Mouse (Mus musculus) myocyte (in vitro differentiated cells): ENCODE measurements at regions not wholly inside any gene's neighbourhood (a gene's known extent, or its start where the extent isn't known, plus 50 kb on each side); places are given as distances from the start of the nearest gene placed in this dataset.

Source experiments
- H3K27me3 ChIP-seq: one replicate; pipeline ENCODE4 v1.6.1; 2011; ENCODE audit not compliant: control insufficient read depth, insufficient read depth, insufficient read length
- H3K36me3 ChIP-seq: one replicate; pipeline ENCODE4 v1.6.1; 2011; ENCODE audit not compliant: control insufficient read depth, insufficient read depth
- H3K4me2 ChIP-seq: one replicate; pipeline ENCODE4 v1.6.1; 2011; ENCODE audit warnings: low read depth, control low read depth
- H3K4me3 ChIP-seq: one replicate; pipeline ENCODE4 v1.5.1; 2011; ENCODE audit warnings: mild to moderate bottlenecking, control low read depth, moderate library complexity
- H3K79me2 ChIP-seq: one replicate; pipeline ENCODE4 v1.6.1; 2011; ENCODE audit not compliant: control insufficient read depth, insufficient read depth
- H3ac ChIP-seq: one replicate; pipeline ENCODE4 v1.6.1; 2011; ENCODE audit not compliant: control insufficient read depth, insufficient read length
- CEBPB ChIP-seq: IDR thresholded peaks from 2 replicates; pipeline ENCODE4 v1.6.1; 2011; ENCODE audit warnings: mild to moderate bottlenecking, moderate library complexity; ENCODE audit not compliant: poor library complexity, insufficient read depth, severe bottlenecking
- E2F4 ChIP-seq: IDR thresholded peaks from one replicate; pipeline ENCODE4 v1.6.1; 2011; ENCODE audit warnings: mild to moderate bottlenecking, control low read depth, moderate library complexity; ENCODE audit not compliant: insufficient read depth
- MAX ChIP-seq: IDR thresholded peaks from one replicate; pipeline ENCODE4 v1.6.1; 2011; ENCODE audit warnings: low read depth, mild to moderate bottlenecking, control low read depth
- MYOD1 ChIP-seq, 3 experiments: IDR thresholded peaks; one replicate each; pipeline ENCODE4 v1.6.1; 2011; ENCODE audit warnings: control low read depth in 2 of 3, low read depth in 2 of 3, mild to moderate bottlenecking in 2 of 3, moderate library complexity in 1 of 3; ENCODE audit not compliant: insufficient read length in 2 of 3, control insufficient read depth in 1 of 3
- MYOG ChIP-seq, 3 experiments: IDR thresholded peaks; one replicate each; pipeline ENCODE4 v1.6.1; 2011; ENCODE audit warnings: control low read depth in 2 of 3, low read depth in 2 of 3, mild to moderate bottlenecking in 2 of 3; ENCODE audit not compliant: insufficient read length in 2 of 3, control insufficient read depth in 1 of 3, insufficient read depth in 1 of 3
- POLR2A ChIP-seq: IDR thresholded peaks from one replicate; pipeline ENCODE4 v1.6.1; 2011; ENCODE audit warnings: low read depth, mild to moderate bottlenecking, control low read depth, moderate library complexity; ENCODE audit not compliant: insufficient read length
- POLR2AphosphoS2 ChIP-seq: IDR thresholded peaks from one replicate; pipeline ENCODE4 v1.6.1; 2011; ENCODE audit warnings: low read depth, control low read depth; ENCODE audit not compliant: insufficient read length
- REST ChIP-seq: IDR thresholded peaks from one replicate; pipeline ENCODE4 v1.6.1; 2011; ENCODE audit warnings: mild to moderate bottlenecking, control low read depth, moderate library complexity; ENCODE audit not compliant: insufficient read depth, insufficient read length
- SRF ChIP-seq: IDR thresholded peaks from one replicate; pipeline ENCODE4 v1.6.1; 2011; ENCODE audit warnings: low read depth; ENCODE audit not compliant: control insufficient read depth, insufficient read length
- TCF12 ChIP-seq: IDR thresholded peaks from one replicate; pipeline ENCODE4 v1.6.1; 2011; ENCODE audit warnings: mild to moderate bottlenecking, control low read depth; ENCODE audit not compliant: poor library complexity, insufficient read depth, severe bottlenecking
- TCF3 ChIP-seq: IDR thresholded peaks from one replicate; pipeline ENCODE4 v1.6.1; 2011; ENCODE audit warnings: low read depth, control low read depth; ENCODE audit not compliant: insufficient read length
- USF1 ChIP-seq: IDR thresholded peaks from one replicate; pipeline ENCODE4 v1.6.1; 2011; ENCODE audit warnings: low read depth, mild to moderate bottlenecking, control low read depth, moderate library complexity

DNA sequence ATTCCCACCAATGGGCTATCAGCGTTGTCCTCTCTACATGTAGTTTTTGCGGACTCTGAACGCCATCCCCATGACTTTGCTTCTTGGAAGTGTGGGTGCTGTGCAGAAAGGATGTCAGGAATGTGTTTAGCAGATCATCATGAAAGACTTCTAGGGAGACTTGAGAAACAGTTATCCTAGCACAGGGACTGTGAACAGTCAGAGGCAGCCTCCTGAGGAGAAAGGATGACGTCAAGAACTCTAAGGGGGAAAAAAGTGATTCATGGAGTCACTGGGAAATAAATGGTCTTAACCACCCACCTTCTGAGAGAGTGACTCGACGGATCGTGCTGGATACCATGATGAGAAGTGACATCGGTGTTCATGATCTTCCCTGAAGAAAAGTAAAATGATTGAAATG is 96.5 kb upstream of the Cxcl12 start:
- H3ac ChIP-seq = no peak overlapping the region
- H3K79me2 ChIP-seq = no peaks in the 10 kb centered on the region
- H3K4me3 ChIP-seq = no peak overlapping the region
- H3K4me2 ChIP-seq = peak overlapping the region; percentile 44
- TF ChIP-seq POLR2AphosphoS2 (no peak), E2F4 (no peak), MYOG (IDR thresholded peaks at IDR 0.05; ENCODE audit: control insufficient read depth in 1 of 3, insufficient read depth in 1 of 3, insufficient read length in 2 of 3, low read depth in 2 of 3) (no peak), POLR2A (no peak), SRF (no peak), USF1 (no peak)
- no peaks in the 10 kb centered on the region for H3K36me3 ChIP-seq
- H3K27me3 ChIP-seq = no peaks in the 10 kb centered on the region

DNA sequence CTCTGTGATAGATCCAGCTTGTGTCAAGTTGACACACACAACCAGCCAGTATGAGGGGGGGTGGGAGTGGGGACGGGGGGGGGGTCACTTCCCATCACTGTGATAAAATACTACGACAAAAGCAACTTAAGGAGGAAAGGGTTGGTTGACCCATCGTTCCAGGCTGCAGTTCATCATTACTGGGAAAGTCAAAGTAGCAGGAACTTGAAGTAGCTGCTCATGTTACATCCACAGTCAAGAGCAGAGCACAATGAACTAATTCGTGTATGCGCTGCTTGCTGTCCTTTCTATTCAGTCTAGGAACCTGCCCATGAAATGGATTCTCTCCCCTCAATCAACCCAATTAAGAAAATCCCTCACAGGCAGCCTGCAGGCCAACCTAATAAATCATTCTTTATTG is 88.8 kb upstream of the Cxcl12 start:
- no peaks in the 10 kb centered on the region for H3K36me3 ChIP-seq
- no peak overlapping the region for H3K4me2 ChIP-seq
- no peaks in the 10 kb centered on the region for H3K27me3 ChIP-seq
- H3K4me3 ChIP-seq = no peak overlapping the region
- H3ac ChIP-seq = no peak overlapping the region
- H3K79me2 ChIP-seq = no peaks in the 10 kb centered on the region
- TF ChIP-seq TCF3 = no peak
- TF ChIP-seq POLR2AphosphoS2 = no peak
- TF ChIP-seq SRF = no peak
- TF ChIP-seq USF1 = no peak
- no peak for TF ChIP-seq POLR2A
- TF ChIP-seq MYOG (IDR thresholded peaks at IDR 0.05; ENCODE audit: control insufficient read depth in 1 of 3, insufficient read depth in 1 of 3, insufficient read length in 2 of 3, low read depth in 2 of 3) = no peak

GRCm38 (mm10) chr6:117080973-117081372 is 87.4 kb upstream of the Cxcl12 start:
- Histone ChIP-seq H3ac (no peak overlapping the region), H3K4me3 (no peak overlapping the region), H3K36me3 (no peaks in the 10 kb centered on the region), H3K27me3 (peaks cover 4% of the 10 kb centered on the region), H3K4me2 (no peak overlapping the region), H3K79me2 (no peaks in the 10 kb centered on the region)
- TF ChIP-seq MAX = no peak
- TF ChIP-seq POLR2AphosphoS2 = no peak
- TF ChIP-seq MYOD1 (IDR thresholded peaks at IDR 0.05; ENCODE audit: control insufficient read depth in 1 of 3, insufficient read length in 2 of 3, low read depth in 2 of 3) = no peak
- TF ChIP-seq SRF = no peak
- no peak for TF ChIP-seq POLR2A
- no peak for TF ChIP-seq TCF3
- TF ChIP-seq REST = no peak
- TF ChIP-seq E2F4 = no peak
- TF ChIP-seq USF1 = no peak
- no peak for TF ChIP-seq TCF12
- TF ChIP-seq MYOG (IDR thresholded peaks at IDR 0.05; ENCODE audit: control insufficient read depth in 1 of 3, insufficient read depth in 1 of 3, insufficient read length in 2 of 3, low read depth in 2 of 3) = no peak
- no peak for TF ChIP-seq CEBPB

DNA sequence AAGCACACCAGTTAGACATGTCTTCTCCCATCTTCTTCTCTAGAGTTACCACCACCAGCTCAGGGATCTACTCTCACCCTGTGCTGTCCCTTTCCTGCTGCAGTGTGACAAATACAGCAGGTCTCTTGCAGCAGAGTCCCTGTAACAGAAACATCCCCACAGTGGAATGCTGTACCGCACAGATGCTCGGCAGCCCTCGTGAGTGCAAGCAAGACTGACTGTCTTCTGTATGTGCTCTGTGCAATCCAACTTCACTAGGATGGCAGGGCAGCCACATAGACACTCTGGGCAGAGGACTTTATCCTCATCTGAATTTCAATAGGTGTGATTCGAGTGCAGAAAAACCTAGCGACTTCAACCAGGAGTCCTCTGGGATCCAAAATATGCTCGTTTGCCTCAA is 84.1 kb upstream of the Cxcl12 start:
- Histone ChIP-seq H3K27me3 (peaks cover 4% of the 10 kb centered on the region), H3K4me2 (no peak overlapping the region), H3K79me2 (no peaks in the 10 kb centered on the region), H3ac (no peak overlapping the region), H3K4me3 (no peak overlapping the region), H3K36me3 (no peaks in the 10 kb centered on the region)
- TF ChIP-seq TCF12 (no peak), E2F4 (no peak), POLR2A (no peak), USF1 (no peak), MYOG (IDR thresholded peaks at IDR 0.05; ENCODE audit: control insufficient read depth in 1 of 3, insufficient read depth in 1 of 3, insufficient read length in 2 of 3, low read depth in 2 of 3) (no peak), CEBPB (no peak), SRF (no peak)

DNA sequence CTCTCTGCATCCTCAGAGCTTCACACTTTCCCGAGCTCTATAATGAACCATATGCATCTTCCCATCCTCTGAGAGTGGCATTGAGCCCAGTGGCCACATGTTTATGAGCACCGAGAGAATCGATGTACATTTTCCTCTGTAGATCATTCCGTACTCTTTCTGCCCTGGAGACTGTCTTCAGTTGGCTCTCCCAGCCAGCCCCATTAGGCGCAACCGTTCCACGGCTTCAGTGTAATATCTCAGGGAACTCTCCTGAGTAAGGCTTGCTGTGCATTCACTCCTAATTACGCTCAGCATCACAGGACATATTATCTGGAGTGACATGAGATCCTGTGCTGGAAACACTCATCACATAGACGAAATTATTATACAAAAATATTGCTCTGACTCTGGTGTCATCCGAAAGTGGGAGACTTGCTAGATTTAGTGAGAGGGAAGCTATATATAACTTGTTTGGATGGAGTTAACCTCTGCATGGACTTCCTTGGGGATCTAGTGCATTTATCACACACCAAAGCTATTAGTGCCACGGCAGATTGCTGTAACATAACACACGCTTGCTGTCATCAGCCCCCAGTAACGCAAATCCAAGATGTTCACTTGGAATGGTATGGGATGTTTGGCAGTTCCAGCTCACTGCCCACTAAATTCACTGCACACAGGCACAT is 83.4 kb upstream of the Cxcl12 start:
- Histone ChIP-seq H3K36me3 (no peaks in the 10 kb centered on the region), H3K79me2 (no peaks in the 10 kb centered on the region), H3K4me3 (no peak overlapping the region), H3ac (no peak overlapping the region), H3K27me3 (peaks cover 4% of the 10 kb centered on the region), H3K4me2 (no peak overlapping the region)
- TF ChIP-seq TCF3 (no peak), MYOG (IDR thresholded peaks at IDR 0.05; ENCODE audit: control insufficient read depth in 1 of 3, insufficient read depth in 1 of 3, insufficient read length in 2 of 3, low read depth in 2 of 3) (no peak), POLR2AphosphoS2 (no peak), USF1 (no peak), MYOD1 (IDR thresholded peaks at IDR 0.05; ENCODE audit: control insufficient read depth in 1 of 3, insufficient read length in 2 of 3, low read depth in 2 of 3) (no peak), E2F4 (no peak), CEBPB (no peak), POLR2A (no peak), MAX (no peak), REST (no peak), SRF (no peak), TCF12 (no peak)
